Mouse (Mus musculus) heart, adult 2 months (tissue): Measurements from ENCODE around the gene Serpinc1.

Experiments
- CTCF ChIP-seq: fragments of 200-600 bp; IDR thresholded peaks from 2 replicates; pipeline ENCODE4 v1.8.1; 2022; ENCODE audit warnings: antibody characterized with exemption, mild to moderate bottlenecking, moderate library complexity
- POLR2A ChIP-seq: fragments of 200-500 bp; IDR thresholded peaks from 2 replicates; pipeline ENCODE4 v1.6.1; 2011; ENCODE audit warnings: mild to moderate bottlenecking, low read depth, low read length, control low read depth; ENCODE audit not compliant: insufficient read depth

DNA sequence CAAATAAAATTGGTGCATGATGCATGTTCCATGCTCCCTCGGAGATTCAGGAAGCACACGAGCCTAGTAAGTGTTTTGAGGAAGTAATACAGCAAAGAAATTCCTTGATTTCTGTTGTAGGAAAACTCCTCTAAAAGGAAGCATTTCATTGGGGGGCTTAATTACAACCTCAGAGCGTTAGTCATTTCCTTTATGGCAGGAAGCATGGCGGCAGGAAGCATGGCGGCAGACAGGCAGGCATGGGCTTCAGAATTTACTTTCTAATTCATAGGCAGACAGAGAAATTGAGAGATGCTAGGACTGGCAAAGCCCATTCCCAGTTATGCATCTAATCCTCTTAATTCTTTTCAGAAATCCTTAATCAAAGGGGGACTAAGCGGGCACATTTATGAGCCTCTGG lies 15.5 kb downstream of the Serpinc1 start:
- no peak for TF ChIP-seq POLR2A
- no peak for TF ChIP-seq CTCF
